Comparison of ENCODE assay signal across 10 mouse cellular contexts in the genomic region with DNA sequence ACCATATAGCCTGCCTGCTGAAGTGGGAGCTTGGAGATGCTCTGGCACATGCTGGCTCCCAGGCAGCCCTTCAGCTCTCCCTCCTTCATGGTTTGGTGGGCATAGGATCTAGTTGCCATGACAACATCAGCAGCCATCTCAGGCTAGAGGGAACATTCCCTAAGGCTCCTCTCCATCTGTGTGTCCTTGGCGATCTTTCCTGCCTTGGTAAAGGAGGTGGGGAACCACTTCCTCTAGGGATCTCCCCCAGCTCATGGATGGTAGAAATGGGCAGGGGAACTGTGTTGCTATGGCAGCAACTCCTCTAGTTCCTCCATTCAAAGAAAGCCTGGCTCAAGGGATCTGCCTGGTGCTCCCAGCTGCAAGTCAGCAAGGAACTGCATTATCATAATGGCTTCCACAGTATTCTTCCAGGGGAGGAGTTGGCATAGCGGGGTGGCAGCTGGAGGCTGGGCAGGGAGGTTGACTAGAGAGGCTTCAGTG.
DNase-seq lines count a peak whose midpoint lies in the region; ATAC-seq lines count a peak whose summit lies in the region.
"Had no signal": no experiment of that assay in that cellular context is flagged by ENCODE, and none has a peak within 500 bp of the region (broad histone marks: within the 10 kb centered on the region; RNA-seq: fewer than 3 reads in every experiment).

No protein-coding gene starts in this region.

- peak; percentile 30 to 48 for DNase-seq in layer of hippocampus, adult 18-20 months (ENCODE audit: low spot score in 2 of 2)
- no peak for DNase-seq in layer of hippocampus, adult 9-10 months (ENCODE audit: low spot score)
- peak; percentile 10 for DNase-seq in hindbrain, embryonic 10.5 days (ENCODE audit: low spot score)
- peak; percentile 40 for DNase-seq in right cerebral cortex, postnatal 25 days
- DNase-seq in gastrocnemius, postnatal 4 days (ENCODE audit: low spot score in 2 of 2): no peak
- DNase-seq in B cell, adult 2 months: no peak
- no peak for DNase-seq in kidney, adult 11 months
- DNase-seq: kidney, postnatal 25 days had no signal

- no peaks in the 10 kb centered on the region for H3K36me3 ChIP-seq in hindbrain, embryonic 10.5 days
- no peaks in the 10 kb centered on the region for H3K36me3 ChIP-seq in midbrain, embryonic 12.5 days
- H3K36me3 ChIP-seq: heart, embryonic 15.5 days had no signal

- ATAC-seq in midbrain, embryonic 12.5 days (ENCODE audit: low FRiP score, low read depth): peak; percentile 86

- H3K4me1 ChIP-seq in hindbrain, embryonic 10.5 days (replicated peaks): peaks cover 8% of the 10 kb centered on the region
- peaks cover 9% of the 10 kb centered on the region; the same call in 1 of the 2 replicates for H3K4me1 ChIP-seq in midbrain, embryonic 12.5 days
- H3K4me1 ChIP-seq: heart, embryonic 15.5 days had no signal

- no peak overlapping the region for H3K4me2 ChIP-seq in midbrain, embryonic 12.5 days (replicated peaks)
- H3K4me2 ChIP-seq: heart, embryonic 15.5 days had no signal

- 37% methylated on average over 2 of the region's 2 CpGs for WGBS in hindbrain, embryonic 10.5 days
- 40% methylated on average over 2 of the region's 2 CpGs for WGBS in midbrain, embryonic 12.5 days

- H3K27ac ChIP-seq in hindbrain, embryonic 10.5 days: no peak overlapping the region
- H3K27ac ChIP-seq in midbrain, embryonic 12.5 days (replicated peaks): 0 out of 2 replicates have a peak overlapping the region, but pooled peaks have one; percentile 20
- H3K27ac ChIP-seq: heart, embryonic 15.5 days had no signal

- no peak overlapping the region for H3K4me3 ChIP-seq in hindbrain, embryonic 10.5 days
- no peak overlapping the region for H3K4me3 ChIP-seq in midbrain, embryonic 12.5 days
- H3K4me3 ChIP-seq: heart, embryonic 15.5 days had no signal

- H3K27me3 ChIP-seq in hindbrain, embryonic 10.5 days (ENCODE audit: insufficient read depth, poor library complexity, severe bottlenecking): no peaks in the 10 kb centered on the region
- H3K27me3 ChIP-seq in midbrain, embryonic 12.5 days: no peaks in the 10 kb centered on the region
- H3K27me3 ChIP-seq: heart, embryonic 15.5 days had no signal

- no peak overlapping the region for H3K9ac ChIP-seq in midbrain, embryonic 12.5 days (replicated peaks)
- H3K9ac ChIP-seq: heart, embryonic 15.5 days had no signal

- H3K9me3 ChIP-seq in hindbrain, embryonic 10.5 days: no peaks in the 10 kb centered on the region
- no peaks in the 10 kb centered on the region for H3K9me3 ChIP-seq in midbrain, embryonic 12.5 days
- H3K9me3 ChIP-seq: heart, embryonic 15.5 days had no signal

Comparison
In these comparisons a context has a peak if more than half of its experiments do, and no peak if none do; other contexts are left out.
1. DNase-seq: peak in layer of hippocampus, adult 18-20 months (2 of 2), hindbrain, embryonic 10.5 days (single experiment) and right cerebral cortex, postnatal 25 days (single experiment); none in layer of hippocampus, adult 9-10 months (single experiment), gastrocnemius, postnatal 4 days (0 of 2), B cell, adult 2 months (0 of 2) and kidney, adult 11 months (single experiment).